Mouse (Mus musculus): ENCODE results near the gene Defb30. TPM values are rescaled to one million over a fixed set of nuclear protein-coding genes. Genes with fewer than 3 reads are reported as not detected.

Gene Defb30
- total RNA-seq, 2 experiments from 2014 or later: not detected

Other genes starting within 250 kb of the Defb30 start
- gene Wdfy2, start 212.3 kb downstream of the Defb30 start, total RNA-seq (2021): 1 to 10 TPM; 8.0 to 9.1 TPM
- gene Defb48, start 65.5 kb downstream of the Defb30 start, total RNA-seq (2021): not detected
- gene Defb47, start 51.9 kb downstream of the Defb30 start, total RNA-seq (2021): not detected
- not detected for gene Defb43, start 38.2 kb downstream of the Defb30 start, total RNA-seq (2021)
- gene Defb42, start 3.0 kb downstream of the Defb30 start, total RNA-seq (2021): under 1 TPM; 0.69 to 0.86 TPM

All from heart, postnatal 10 days (tissue).